Mouse (Mus musculus) kidney, postnatal 4 days (tissue): ENCODE data around the gene Mtln.

Experiments
- DNase-seq, 2 experiments: peaks; one replicate each; pipeline ENCODE4 v3.0.0; 2021; ENCODE audit warnings: mixed read lengths in 2 of 2

The Mtln gene

DNA sequence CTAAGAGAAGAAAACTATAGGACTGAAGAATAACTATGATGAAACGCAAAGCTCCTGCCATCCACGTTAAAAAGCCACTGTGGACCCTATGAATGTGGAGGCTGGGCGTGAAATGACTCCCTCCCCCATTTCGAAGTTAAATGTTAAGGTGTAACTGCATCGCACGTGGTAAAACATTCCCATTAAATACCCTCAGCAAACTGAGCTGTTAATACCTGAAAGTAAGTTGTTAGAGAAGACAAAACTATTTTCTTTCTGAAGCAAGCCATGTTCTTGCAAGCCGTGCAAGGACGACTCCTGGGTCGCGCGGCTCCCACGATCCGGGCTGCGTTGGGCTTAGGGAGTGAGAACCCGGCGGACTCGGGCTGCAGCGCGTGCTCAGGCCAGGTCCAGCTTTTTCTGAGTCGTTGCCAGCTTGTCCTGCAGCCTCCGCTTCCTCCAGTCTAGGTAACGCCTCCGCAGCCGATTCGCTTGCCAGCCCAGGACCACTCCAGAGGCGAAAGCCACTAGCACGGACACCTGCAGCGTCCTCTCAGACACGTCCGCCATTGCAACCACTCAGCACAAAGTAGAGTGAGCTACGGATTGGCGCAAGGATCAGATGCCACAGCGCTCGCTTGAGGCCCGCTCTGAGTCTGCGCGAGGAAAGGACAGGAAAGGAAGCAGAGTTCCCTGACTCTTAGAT, at the start of gene Mtln:
TSS of gene Mtln (minus strand) at position 570 of the 685 bp plus-strand sequence.
- DNase-seq, result peak; percentile 91 to 94

DNA sequence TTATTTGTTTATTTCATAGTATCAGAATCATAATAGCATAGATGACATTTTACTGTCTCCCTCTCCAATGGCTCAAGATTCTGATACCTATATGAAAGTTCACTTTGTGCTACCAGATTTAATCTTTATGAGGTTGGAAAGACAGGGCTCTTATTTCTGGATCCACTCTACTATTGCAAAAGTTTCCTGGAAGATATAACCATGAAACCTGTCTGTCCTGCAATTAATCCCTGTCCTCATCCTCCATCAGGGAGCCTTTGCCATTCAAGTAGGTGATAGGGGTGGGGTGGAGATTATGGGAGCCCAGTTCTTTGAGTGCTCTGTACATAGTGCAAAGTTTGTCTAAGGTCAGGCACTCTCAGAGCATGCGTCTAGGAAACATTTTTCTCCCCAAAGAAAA, 49.1 kb upstream of the Mtln start:
- no peak for DNase-seq

DNA sequence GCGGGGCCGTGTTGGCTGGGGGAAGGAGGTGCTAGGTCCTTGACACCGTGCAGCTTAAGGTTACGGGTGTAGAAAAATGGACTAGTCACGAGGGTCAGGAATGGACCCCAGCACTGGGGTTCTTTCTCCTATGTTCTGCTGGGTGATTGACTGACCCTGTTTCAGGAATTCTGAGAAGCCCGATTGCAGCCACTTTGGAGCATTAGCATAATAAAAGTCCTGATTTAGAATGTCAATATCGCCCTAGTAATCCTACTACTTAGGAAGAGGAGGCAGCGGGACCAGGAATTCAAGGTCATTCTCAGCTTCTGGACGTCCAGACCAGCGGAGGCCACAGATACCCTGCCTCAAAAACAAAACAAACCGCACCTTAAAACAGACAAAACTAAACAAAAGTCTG, 47.1 kb upstream of the Mtln start:
- DNase-seq, result no peak

DNA sequence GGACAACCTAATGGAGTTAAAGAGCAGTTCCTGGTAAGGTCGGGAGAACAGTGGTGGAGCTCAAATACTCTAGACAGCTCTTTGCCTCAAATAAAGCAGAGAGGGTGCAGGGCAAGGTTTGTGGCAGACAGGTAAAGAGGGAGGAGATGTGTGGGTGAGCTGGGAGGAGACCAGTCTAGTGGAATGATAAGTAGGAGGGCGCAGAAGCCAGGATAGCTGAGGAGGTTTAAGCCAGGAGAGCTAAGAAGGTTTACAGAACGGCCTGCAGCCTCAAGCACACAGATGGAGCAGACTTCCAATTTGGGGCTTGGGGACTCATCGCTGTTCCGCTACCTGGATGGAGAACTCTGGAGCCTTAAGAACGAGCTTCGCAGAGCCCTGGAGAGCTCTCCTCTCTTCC, 46.3 kb upstream of the Mtln start, which contains the start of gene Acoxl:
TSS of gene Acoxl (plus strand) at position 301 of the 400 bp plus-strand sequence.
- no peak for DNase-seq

DNA sequence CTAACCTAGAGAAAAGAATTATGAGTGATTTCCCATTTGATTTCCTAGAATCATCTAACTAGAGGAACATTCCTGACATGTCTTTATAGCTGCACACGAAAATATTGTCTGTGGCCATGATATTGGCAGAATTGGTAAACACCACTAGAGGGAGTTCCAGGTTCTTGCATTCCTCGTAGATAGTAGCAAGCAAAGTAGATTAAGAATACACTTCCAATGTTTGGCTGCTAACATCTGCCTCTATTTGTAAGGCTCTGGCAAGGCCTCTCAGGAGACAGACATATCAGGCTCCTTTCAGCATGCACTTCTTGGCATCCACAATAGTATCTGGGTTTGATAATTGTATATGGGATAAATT, 40.5 kb upstream of the Mtln start:
- no peak for DNase-seq

DNA sequence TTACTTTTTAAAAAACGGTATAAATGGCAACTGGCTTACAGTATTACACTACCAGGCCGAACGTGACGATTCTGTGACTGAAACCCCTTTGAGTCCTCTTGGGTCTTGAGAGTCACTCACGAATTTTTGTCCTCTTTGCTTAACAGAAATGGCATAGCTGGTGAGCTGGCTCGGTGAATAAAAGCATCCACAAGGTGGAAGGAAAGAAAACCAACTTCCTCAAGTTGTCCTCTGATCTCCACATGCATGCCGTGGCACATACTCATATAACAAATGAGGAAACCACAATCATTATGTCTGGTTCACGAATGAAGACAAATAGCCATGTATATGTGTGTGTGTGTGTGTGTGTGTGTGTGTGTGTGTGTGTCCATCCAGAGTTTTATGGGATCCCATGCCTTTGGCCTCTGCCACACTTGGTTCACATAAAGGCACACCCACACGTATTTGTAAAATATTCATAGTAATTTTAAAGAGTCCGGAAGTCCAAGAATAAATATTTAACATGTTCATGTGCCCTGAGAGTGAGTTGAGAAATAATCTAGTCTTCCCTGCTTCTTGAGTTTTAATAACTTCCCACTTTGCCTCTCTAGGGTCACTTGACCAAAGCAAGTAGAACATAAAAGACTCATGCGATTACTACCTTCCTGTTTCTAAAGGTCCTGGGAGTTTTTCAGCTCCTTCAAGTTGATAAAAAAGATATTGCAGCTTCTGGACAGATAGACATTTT, 40.0 kb upstream of the Mtln start:
- no peak for DNase-seq

DNA sequence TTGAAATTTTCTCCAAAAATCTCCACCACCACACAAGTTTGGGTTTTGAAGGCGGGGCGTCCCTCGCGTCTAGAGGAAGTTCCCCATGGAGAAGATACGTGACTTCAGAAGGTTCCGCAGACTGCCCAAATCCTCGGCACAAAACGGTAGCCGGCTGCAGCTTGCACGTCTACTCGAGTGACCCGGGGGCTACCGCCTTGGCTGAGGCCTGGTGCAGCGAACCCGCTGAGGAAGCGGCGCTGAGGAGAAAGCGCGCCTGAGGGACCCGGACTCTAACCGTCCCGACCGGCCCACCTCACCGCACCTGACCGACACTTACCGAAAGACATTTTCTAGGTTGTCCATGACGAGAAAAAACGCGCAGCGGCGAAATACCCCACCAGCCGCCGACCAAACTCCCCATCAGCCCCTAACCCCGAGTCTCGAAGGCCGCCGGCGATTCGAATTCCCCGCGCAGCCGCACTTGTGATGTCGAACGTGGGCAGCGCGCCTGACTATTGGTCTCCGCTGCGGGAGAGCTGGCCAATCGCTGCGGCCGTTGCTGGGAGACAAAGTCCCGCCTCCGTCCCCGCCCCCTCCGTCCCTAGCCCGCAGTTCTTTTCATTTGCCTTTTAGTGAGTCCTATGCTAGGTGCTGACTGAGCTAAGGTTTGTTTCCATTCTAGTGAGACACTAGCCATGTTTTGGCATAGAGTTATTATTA, 39.3 kb upstream of the Mtln start, which contains the start of gene Bub1:
TSS of gene Bub1 (minus strand) at position 465 of the 702 bp plus-strand sequence.
- peak; percentile 98 for DNase-seq

DNA sequence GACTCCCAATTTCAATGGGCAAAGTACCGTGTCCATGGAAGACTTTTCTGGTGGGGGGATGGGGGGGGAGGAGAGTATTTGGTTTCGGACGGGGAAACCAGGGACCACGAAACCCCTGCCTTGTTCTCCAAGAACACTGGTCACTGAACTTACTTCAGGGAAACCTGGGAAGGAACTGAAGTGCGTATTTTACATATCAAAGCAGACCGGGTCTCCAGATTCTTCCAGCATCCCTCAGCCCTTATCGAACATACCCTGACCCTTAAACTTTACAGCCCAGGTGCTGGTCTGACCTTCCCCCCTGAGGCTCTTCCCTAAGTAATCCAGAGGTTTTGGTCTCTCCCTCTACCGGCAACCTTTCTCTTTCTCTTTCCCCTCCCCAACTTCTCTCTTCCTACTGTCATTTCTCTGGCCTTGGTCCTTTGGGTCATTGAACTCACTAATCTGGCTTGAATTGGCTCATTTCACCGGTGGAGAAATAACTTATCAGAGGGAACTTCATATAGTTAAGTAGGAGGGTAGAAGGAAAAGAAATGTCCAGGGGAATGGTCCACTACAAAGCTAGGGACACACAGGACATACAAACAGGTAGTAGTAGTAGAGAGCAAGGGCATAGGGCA, 2.5 kb downstream of the Mtln start:
- DNase-seq, result no peak

DNA sequence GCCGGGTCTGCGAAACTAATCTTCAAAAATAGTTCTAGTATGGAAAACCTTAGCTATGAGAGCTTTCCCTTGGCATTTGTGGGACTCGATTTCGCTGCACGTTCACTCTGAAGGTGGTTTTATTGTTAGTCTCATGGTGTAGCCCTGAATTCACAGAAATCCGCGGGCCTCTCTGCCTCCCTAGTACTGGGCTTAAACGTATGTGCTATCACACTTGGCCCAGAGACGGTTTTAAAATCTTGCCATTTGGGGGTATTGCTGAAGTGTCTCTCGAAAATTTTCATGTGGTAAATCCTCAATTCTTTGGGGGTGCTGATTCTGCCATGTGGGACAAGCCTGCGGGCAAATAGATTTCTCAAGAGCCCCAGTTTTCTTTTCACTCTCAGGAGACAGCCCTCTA, 3.1 kb downstream of the Mtln start:
- peak in 1 of 2 experiments; percentile 41 for DNase-seq

DNA sequence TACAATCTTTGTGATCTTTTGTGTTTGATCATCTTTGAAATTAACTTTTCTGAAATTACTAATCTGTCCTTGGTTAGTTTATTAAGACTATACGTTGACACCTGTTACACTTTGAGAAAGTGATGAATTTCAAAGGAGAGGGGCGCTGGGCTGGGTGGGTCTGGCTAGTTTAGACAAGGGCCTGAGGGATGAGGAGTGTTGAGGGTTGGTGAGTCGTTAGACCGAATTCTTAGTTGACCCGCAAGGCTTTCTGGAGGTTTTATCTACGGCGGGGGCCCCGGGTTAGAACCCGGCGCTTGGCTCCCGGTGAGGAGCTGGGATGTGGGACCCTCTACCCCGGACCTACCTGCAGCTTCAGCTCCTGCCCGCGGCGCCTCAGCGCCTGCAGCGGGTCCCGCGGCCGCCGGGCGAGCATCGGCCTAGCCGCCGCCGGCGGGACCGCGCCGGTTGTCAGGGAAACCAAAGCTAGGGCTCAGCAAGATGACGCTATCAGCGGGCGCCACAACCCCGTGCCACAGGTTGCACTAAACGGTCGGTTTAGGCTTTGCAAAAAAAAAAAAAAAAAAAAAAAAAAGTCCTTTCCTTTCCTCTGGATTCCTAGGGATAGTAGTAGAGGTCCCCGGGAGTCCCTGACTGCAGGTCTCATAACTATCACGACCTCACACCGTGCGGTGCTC, 3.7 kb downstream of the Mtln start, which contains the start of gene Nphp1:
TSS of gene Nphp1 (minus strand) at position 458 of the 677 bp plus-strand sequence.
- peak; percentile 93 to 94 for DNase-seq

DNA sequence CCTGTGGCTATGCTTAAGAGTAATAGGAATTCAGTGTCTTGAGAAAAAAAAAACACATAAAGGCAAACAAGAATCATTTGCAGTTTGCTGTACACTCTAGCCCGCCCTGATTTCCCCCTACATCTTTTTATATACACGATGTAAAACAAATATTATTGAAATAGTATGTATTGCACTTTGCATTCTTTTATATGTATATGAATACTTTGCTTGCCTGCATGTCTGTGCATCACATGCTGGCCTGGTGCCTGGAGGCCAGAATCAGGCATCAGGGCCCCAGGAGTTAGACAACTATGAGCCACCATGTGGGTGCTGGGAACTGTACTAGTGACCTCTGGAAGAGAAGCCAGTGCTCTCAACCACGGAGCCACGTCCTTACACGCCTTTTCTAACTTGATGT, 5.1 kb downstream of the Mtln start:
- DNase-seq, result no peak

DNA sequence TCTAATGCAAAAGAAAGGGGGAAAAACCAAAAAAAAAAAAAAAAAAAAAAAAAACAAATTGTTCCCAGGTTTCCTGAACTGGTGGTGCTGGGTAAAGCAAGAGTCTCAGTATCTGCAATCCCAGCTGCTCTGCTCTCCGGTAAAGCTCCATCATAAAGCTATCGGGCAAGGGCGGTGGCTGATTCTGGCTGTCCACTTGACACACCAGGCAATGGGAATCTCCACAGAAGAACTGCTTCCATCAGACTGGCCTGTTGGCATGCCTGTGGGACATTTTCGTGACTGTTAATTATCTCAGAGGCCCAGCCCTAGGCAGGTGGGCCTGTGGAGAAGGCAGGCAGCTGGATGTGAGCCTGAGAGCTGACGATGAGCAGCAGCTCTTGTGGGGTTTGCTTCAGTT, 13.8 kb downstream of the Mtln start:
- no peak for DNase-seq

DNA sequence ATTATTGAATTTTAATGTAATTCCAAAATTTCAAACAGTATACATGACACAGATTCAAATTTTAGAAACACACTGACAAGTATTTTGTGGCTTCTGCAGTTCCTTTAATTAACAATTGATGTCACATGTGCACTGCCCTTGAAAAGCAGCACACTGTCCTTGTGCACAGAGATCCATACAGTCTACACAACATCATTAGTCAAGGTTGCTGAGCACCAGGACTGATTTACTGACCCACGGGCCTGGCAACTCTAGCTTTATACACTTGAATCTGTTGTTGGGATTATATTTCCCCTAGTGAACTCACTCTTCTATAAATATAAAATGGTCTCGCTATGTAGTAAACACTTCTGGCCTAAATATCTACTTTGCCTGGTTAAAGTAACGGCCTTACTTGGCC, 17.3 kb downstream of the Mtln start:
- no peak for DNase-seq

DNA sequence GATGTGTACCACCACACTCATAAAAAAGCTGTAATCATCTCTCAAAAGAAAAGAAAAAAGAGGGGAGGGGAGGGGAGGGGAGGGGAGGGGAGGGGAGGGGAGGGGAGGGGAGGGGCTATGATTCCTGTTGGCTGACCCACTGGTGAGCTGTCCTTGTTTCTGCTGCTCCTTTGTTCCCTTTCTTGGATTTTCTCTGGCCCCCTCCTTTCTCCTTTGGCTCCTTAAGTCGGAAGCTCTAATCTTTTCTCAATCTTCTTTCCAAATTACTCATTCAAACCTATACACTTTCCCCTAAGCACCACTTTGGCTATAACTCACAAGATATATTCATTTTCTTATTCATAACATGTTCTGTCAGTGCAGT, 17.7 kb downstream of the Mtln start:
- DNase-seq, result no peak

DNA sequence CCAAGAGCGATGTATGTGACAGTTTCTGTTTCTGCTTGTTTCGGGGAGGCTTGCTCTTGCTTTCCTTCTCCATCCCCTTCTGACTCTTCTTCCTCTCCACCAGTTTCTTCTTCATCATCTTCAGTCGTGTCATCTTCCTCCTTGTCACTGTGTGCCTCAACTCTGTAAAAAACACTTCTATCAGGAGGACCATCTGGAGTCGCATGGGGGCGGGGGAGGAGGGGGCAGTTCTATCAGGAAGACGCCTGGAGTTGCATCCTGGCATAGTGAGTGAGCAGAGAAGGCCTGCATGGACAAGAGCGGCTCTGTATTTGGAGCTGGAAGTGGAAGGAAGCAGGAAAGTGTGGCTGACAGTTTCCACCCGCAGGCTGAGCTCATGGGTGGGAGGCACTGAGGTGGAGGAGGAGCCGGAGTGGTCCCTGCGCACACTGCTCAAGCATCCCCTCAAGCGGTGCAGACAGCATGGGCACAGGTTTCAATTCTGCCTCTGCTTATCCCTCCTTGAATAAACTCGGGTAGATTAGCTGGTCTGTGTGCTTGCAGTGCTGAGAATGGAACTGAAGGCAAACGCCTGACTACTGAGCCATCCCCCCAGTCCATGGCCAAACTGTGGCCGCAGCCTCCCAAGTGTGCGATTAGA, 18.2 kb downstream of the Mtln start:
- no peak for DNase-seq

DNA sequence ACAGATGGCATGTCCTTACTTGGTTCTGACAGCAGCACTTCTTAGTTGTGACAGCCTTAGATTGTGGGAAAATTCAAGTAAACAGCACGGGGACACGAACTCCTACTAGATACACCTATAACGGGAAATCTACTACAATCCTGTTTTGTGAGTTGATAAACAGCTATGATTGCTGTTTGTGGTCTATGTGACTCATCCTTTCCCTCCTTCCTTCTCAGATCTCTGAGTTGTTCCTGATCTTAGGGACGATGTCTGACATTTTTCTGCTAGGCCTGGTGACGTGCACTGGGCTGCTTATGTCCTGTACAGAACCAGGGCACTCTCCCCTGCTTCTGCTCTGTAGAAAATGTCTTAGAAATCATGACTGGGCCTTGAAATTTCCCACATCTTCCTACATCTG, 30.7 kb downstream of the Mtln start:
- DNase-seq, result no peak

DNA sequence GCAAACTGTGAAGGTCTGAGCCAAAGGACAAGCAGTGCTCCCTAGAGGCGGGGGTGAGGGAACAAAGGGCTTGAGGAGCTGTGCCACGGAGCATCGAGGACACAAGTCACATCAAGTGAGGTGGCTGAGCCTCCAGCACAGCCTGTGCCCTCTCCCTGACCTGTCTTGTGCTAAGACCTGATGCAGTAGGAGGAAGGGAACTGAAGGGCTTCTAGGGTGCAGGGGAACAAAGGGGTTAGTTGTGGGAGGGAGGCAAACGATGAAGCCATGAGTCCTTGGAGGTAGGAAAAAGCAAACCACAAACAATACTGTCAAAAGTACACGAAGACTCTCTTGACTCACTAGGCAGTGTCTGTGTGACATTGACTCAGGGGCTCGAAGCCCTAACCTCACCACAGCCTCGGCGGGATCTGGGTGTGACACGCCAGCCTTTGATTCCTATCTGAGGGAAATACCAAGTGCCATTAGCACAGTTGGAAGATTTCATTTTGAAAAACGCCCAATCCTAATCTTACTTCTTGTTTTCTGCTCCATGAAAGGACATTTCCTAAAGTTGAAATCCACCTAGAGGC, 31.8 kb downstream of the Mtln start:
- no peak for DNase-seq

DNA sequence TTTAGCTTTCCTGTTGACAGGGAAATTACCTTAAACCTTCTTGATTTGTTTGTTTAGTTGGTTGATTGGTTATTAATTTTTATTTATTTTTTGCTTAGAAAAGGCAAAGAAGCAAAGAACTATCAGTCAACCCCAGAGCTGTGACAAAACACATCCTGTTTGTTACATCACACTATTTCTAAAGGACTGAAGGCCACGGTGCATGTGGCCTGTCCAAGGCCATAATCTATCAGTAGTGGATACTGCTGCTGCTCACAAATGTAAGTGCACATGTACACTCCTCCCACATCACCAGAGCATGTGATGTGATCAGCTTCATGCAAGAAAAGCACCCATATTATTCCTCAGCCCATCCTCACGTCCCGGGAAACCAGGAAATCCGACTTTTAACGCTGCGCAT, 32.3 kb downstream of the Mtln start:
- no peak for DNase-seq

DNA sequence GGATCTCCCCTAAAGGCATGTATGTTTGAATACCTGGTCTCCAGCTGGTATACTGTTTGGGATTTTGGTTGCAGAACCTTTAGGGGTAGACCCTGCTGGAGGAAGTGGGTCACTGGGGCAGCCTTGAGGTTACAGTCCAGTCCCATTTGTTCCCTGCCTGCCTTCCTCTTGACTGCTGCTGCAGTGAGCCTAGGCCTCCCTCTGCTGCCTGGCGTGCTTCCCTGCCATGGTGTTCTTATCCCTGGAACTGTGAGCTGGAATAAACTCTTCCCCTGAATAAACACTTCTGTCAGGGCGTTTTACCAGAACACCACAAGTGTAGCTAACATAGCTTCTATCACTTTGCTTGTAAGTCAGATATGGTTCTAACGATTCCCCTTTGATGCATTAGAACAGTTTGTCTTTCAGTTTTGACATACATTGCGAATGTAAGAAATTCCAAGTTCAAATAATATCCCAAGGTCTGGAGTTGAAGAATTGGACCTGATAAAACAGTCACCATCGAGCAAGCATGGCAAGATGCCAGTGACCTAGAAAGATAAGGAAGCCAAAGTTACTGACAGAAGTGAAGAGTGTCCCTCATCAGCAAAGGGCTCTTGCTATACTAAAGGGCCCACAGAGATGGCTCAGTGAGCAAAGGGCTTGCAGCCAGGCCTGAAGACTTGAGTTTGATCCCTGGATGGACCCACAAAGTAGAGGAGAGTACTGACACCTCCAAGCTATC, 33.0 kb downstream of the Mtln start:
- no peak for DNase-seq

DNA sequence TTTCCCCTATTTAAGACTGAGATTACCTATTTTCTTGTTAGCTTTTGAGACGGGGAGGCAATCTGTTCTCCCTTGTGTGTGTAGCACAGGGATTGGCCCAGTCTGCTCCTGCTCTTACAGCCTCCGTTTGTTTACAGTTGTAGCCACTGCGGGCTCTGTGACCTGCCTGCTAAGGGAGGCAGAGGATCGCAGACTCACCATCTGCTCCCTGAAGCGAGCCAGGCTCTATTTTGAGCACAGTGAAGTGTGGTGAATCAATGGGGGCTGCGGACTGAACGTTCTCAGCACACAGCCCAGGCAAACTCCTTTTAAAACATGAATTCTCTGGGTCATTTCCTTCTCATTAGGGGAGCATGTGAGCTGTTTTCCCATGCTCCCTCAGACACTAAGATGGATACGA, 35.1 kb downstream of the Mtln start:
- peak; percentile 32 to 46 for DNase-seq

DNA sequence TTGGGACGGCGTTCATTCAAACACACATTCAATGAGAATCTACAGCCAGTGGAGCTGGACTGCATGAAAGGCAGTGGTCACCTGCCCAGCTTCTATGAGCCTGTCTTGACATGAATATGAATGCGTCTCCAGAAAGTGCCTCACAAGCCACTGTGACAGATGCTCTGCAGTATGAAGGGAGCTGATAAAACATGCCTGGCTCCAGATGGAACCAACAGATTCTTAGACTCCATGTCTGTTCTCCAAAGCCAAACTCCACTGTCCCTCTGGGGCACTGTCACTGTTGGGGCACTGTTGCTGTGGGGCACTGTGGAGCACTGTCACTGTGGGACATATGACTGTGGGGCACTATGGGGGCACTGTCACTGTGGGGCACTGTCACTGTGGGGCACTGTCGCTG, 38.2 kb downstream of the Mtln start:
- no peak for DNase-seq
